Mouse (Mus musculus): ENCODE measurements around the gene Ppp3cb. TPM values are rescaled to one million over a fixed set of nuclear protein-coding genes. Genes with fewer than 3 reads are reported as not detected.

The Ppp3cb gene
- polyA plus RNA-seq, 1 experiment = 1.6 TPM

GRCm38 (mm10) chr14:20452929-20453328 lies 93.4 kb downstream of the Ppp3cb start:
- peaks cover 20% of the 10 kb centered on the region for H3K4me1 ChIP-seq
- H3K9me3 ChIP-seq = no peaks in the 10 kb centered on the region
- no peak overlapping the region for H3K4me3 ChIP-seq (replicated peaks)
- no peak for TF ChIP-seq FLI1 (IDR thresholded peaks at IDR 0.05; ENCODE audit: low read length)
- no peak for TF ChIP-seq GATA1 (IDR thresholded peaks at IDR 0.05; ENCODE audit: borderline replicate concordance, low read length)
- H3K36me3 ChIP-seq (replicated peaks; ENCODE audit: low read length) = peaks cover 41% of the 10 kb centered on the region
- no peaks in the 10 kb centered on the region for H3K27me3 ChIP-seq (replicated peaks)

GRCm38 (mm10) chr14:20451765-20452331 lies 94.5 kb downstream of the Ppp3cb start, which contains the start of gene Cfap70:
TSS of gene Cfap70 (minus strand) at chr14:20452226.
- H3K4me3 ChIP-seq (replicated peaks) = peak within 1 kb of the TSS; percentile 88
- peaks cover 31% of the 10 kb centered on the region for H3K36me3 ChIP-seq (replicated peaks; ENCODE audit: low read length)
- TF ChIP-seq GATA1 (IDR thresholded peaks at IDR 0.05; ENCODE audit: borderline replicate concordance, low read length) = no peak
- no peak for TF ChIP-seq FLI1 (IDR thresholded peaks at IDR 0.05; ENCODE audit: low read length)
- no peaks in the 10 kb centered on the region for H3K27me3 ChIP-seq (replicated peaks)
- H3K9me3 ChIP-seq = no peaks in the 10 kb centered on the region
- H3K4me1 ChIP-seq = peaks cover 20% of the 10 kb centered on the region

DNA sequence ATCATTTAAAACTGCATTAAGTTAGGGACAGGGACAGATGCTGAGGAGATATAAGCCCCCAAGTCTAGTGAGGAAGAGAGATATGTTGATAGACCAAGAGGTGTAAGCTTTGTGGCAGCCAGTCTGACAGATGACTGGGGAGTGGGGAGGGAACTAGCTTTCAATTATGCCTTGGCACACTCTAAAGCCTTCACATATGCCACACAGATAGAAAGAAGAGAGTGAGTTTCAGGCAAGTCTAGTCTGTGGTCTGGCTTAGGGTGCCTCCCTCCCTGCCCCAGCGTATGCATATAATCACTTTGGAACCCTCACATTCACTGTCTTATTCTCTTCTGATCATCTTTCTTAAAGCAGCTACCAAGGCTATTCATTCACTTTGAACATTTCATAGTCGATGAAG lies 95.1 kb downstream of the Ppp3cb start:
- H3K9me3 ChIP-seq = peaks cover 2% of the 10 kb centered on the region; the same call in 1 of the 2 replicates
- H3K36me3 ChIP-seq (replicated peaks; ENCODE audit: low read length) = peaks cover 25% of the 10 kb centered on the region
- peak overlapping the region; percentile 88 for H3K4me3 ChIP-seq (replicated peaks)
- TF ChIP-seq FLI1 (IDR thresholded peaks at IDR 0.05; ENCODE audit: low read length) (no peak), GATA1 (IDR thresholded peaks at IDR 0.05; ENCODE audit: borderline replicate concordance, low read length) (no peak)
- no peaks in the 10 kb centered on the region for H3K27me3 ChIP-seq (replicated peaks)
- peaks cover 20% of the 10 kb centered on the region for H3K4me1 ChIP-seq

Other genes starting within 250 kb of the Ppp3cb start
- 1.1 and 13.8 TPM in 2 replicates for gene Ecd, start 198.5 kb downstream of the Ppp3cb start, polyA plus RNA-seq (2012; ENCODE audit: insufficient read depth, low replicate concordance)
- 13.7 and 15.8 TPM in 2 replicates for gene Fam149b, start 198.4 kb downstream of the Ppp3cb start, polyA plus RNA-seq (2012; ENCODE audit: insufficient read depth, low replicate concordance)
- gene Dnajc9, start 157.7 kb downstream of the Ppp3cb start, polyA plus RNA-seq (2012; ENCODE audit: insufficient read depth, low replicate concordance) = 34.4 and 53.3 TPM in 2 replicates
- gene Mrps16, start 152.9 kb downstream of the Ppp3cb start, polyA plus RNA-seq (2012; ENCODE audit: insufficient read depth, low replicate concordance) = 17.7 and 18.6 TPM in 2 replicates
- gene Cfap70, start 94.3 kb downstream of the Ppp3cb start, polyA plus RNA-seq (2012; ENCODE audit: insufficient read depth, low replicate concordance) = not detected in 2 replicates
- 37.0 and 167 TPM in 2 replicates for gene Anxa7, start 66.4 kb downstream of the Ppp3cb start, polyA plus RNA-seq (2012; ENCODE audit: insufficient read depth, low replicate concordance)
- gene Mss51, start 49.7 kb downstream of the Ppp3cb start, polyA plus RNA-seq (2012; ENCODE audit: insufficient read depth, low replicate concordance) = not detected in 2 replicates
- gene Usp54, start 94.5 kb upstream of the Ppp3cb start, polyA plus RNA-seq (2012; ENCODE audit: insufficient read depth, low replicate concordance) = 1.5 TPM in 1 of 2 replicates, not detected in the other
- not detected in 2 replicates for gene Myoz1, start 110.0 kb upstream of the Ppp3cb start, polyA plus RNA-seq (2012; ENCODE audit: insufficient read depth, low replicate concordance)
- gene Synpo2l, start 121.8 kb upstream of the Ppp3cb start, polyA plus RNA-seq (2012; ENCODE audit: insufficient read depth, low replicate concordance) = 0.23 and 0.74 TPM in 2 replicates
- 49.1 and 52.5 TPM in 2 replicates for gene Sec24c, start 127.7 kb upstream of the Ppp3cb start, polyA plus RNA-seq (2012; ENCODE audit: insufficient read depth, low replicate concordance)
- gene Fut11, start 148.4 kb upstream of the Ppp3cb start, polyA plus RNA-seq (2012; ENCODE audit: insufficient read depth, low replicate concordance) = 8.5 and 13.9 TPM in 2 replicates
- gene Chchd1, start 156.4 kb upstream of the Ppp3cb start, polyA plus RNA-seq (2012; ENCODE audit: insufficient read depth, low replicate concordance) = 4.5 and 7.2 TPM in 2 replicates
- 73.4 and 150 TPM in 2 replicates for gene Zswim8, start 161.0 kb upstream of the Ppp3cb start, polyA plus RNA-seq (2012; ENCODE audit: insufficient read depth, low replicate concordance)
- gene Ndst2, start 188.0 kb upstream of the Ppp3cb start, polyA plus RNA-seq (2012; ENCODE audit: insufficient read depth, low replicate concordance) = 4.0 and 4.1 TPM in 2 replicates
- gene Camk2g, start 247.5 kb upstream of the Ppp3cb start, polyA plus RNA-seq (2012; ENCODE audit: insufficient read depth, low replicate concordance) = 11.9 and 12.1 TPM in 2 replicates